Comparison of ENCODE assay signal across 10 mouse cellular contexts in genomic region chr6:4739522-4740355, GRCm38 (mm10). TPM values are rescaled to one million over a fixed set of nuclear protein-coding genes. Genes with fewer than 3 reads are reported as not detected.
DNase-seq lines count a peak whose midpoint lies in the region; ATAC-seq lines count a peak whose summit lies in the region.
"Had no signal": no experiment of that assay in that cellular context is flagged by ENCODE, and none has a peak within 500 bp of the region (broad histone marks: within the 10 kb centered on the region; RNA-seq: fewer than 3 reads in every experiment).

No protein-coding gene starts in this region.

- no peaks in the 10 kb centered on the region for H3K9me3 ChIP-seq in hindbrain, embryonic 11.5 days (ENCODE audit: control insufficient read depth, low read length)
- no peaks in the 10 kb centered on the region for H3K9me3 ChIP-seq in midbrain, embryonic 14.5 days (ENCODE audit: control insufficient read depth, low read length)

- H3K4me2 ChIP-seq in hindbrain, embryonic 11.5 days (replicated peaks; ENCODE audit: low read depth, low read length), result no peak overlapping the region; the same call in 1 of the 2 replicates
- H3K4me2 ChIP-seq in midbrain, embryonic 14.5 days (ENCODE audit: low read length), result peak overlapping the region; percentile 39

- 8% methylated on average over 13 of the region's 13 CpGs for WGBS in hindbrain, embryonic 11.5 days
- WGBS in midbrain, embryonic 14.5 days, result 4% methylated on average over 13 of the region's 13 CpGs

- no peaks in the 10 kb centered on the region for H3K36me3 ChIP-seq in hindbrain, embryonic 11.5 days (ENCODE audit: control insufficient read depth, insufficient read depth, low read length)
- H3K36me3 ChIP-seq in midbrain, embryonic 14.5 days (ENCODE audit: control insufficient read depth, insufficient read depth, low read length), result no peaks in the 10 kb centered on the region

- no peak overlapping the region for H3K4me3 ChIP-seq in hindbrain, embryonic 11.5 days (ENCODE audit: low read depth, low read length)
- H3K4me3 ChIP-seq in midbrain, embryonic 14.5 days (replicated peaks; ENCODE audit: low read depth, low read length), result no peak overlapping the region

- ATAC-seq in hindbrain, embryonic 11.5 days (ENCODE audit: low FRiP score), result no peak
- no peak for ATAC-seq in midbrain, embryonic 14.5 days (ENCODE audit: low FRiP score, low TSS enrichment)
- ATAC-seq in CD4-positive, CD25-positive, alpha-beta regulatory T cell, adult 4 months, result no peak
- ATAC-seq: liver, postnatal 0 days had no signal

- H3K27me3 ChIP-seq in hindbrain, embryonic 11.5 days (ENCODE audit: control insufficient read depth, insufficient read depth, low read length), result no peaks in the 10 kb centered on the region
- no peaks in the 10 kb centered on the region for H3K27me3 ChIP-seq in midbrain, embryonic 14.5 days (ENCODE audit: control insufficient read depth, insufficient read depth, low read length)

- H3K9ac ChIP-seq in hindbrain, embryonic 11.5 days (ENCODE audit: low read depth, low read length), result 0 out of 2 replicates have a peak overlapping the region, but pooled peaks have one; percentile 27
- no peak overlapping the region for H3K9ac ChIP-seq in midbrain, embryonic 14.5 days (replicated peaks; ENCODE audit: low read length)
- H3K9ac ChIP-seq: liver, postnatal 0 days had no signal

- H3K4me1 ChIP-seq in hindbrain, embryonic 11.5 days (replicated peaks; ENCODE audit: control insufficient read depth, insufficient read depth, low read length), result peaks cover 4% of the 10 kb centered on the region; the same call in 1 of the 2 replicates
- H3K4me1 ChIP-seq in midbrain, embryonic 14.5 days (ENCODE audit: control insufficient read depth, insufficient read depth, low read length), result peaks cover 38% of the 10 kb centered on the region

- H3K27ac ChIP-seq in hindbrain, embryonic 11.5 days (ENCODE audit: low read depth, low read length), result no peak overlapping the region
- H3K27ac ChIP-seq in midbrain, embryonic 14.5 days (replicated peaks; ENCODE audit: low read depth, low read length), result no peak overlapping the region
- H3K27ac ChIP-seq: stomach, postnatal 0 days had no signal

- DNase-seq in Muller cell, postnatal 12 days (ENCODE audit: inconsistent ontology term), result peak; percentile 60
- DNase-seq in embryo, embryonic 11 days, result peak; percentile 43
- no peak for DNase-seq in hindbrain, embryonic 11.5 days (ENCODE audit: low spot score)
- DNase-seq in midbrain, embryonic 14.5 days, result no peak
- DNase-seq in lung, postnatal 10 days, result no peak
- no peak for DNase-seq in thymus, postnatal 36 days
- DNase-seq: kidney, adult 8-10 months; liver, postnatal 0 days had no signal

RNA-seq across cellular contexts. Expression of gene Sgce, which starts 7.3 kb away (rescaled TPM):
- 67.7 and 74.4 TPM in 2 replicates for polyA plus RNA-seq in hindbrain, embryonic 11.5 days (2014; fragmentation: Nextera tagmentation; extraction: Ambion mirVana)
- polyA plus RNA-seq in midbrain, embryonic 14.5 days (2014; fragmentation: Nextera tagmentation; extraction: Ambion mirVana), result 47.3 and 51.0 TPM in 2 replicates
- under 1 TPM in 1 of 2 experiments, not detected in 1; 0.15 TPM for polyA plus RNA-seq in CD4-positive, CD25-positive, alpha-beta regulatory T cell, adult 4 months (2017; shearing (Covaris generic))

RNA-seq across cellular contexts. Expression of gene Peg10, which starts 7.4 kb away (rescaled TPM):
- 17.6 and 26.9 TPM in 2 replicates for polyA plus RNA-seq in hindbrain, embryonic 11.5 days (2014; fragmentation: Nextera tagmentation; extraction: Ambion mirVana)
- 9.0 and 13.8 TPM in 2 replicates for polyA plus RNA-seq in midbrain, embryonic 14.5 days (2014; fragmentation: Nextera tagmentation; extraction: Ambion mirVana)
- not detected for polyA plus RNA-seq in CD4-positive, CD25-positive, alpha-beta regulatory T cell, adult 4 months (2017; shearing (Covaris generic))

Comparison
In these comparisons a context has a peak if more than half of its experiments do, and no peak if none do; other contexts are left out.
1. DNase-seq: peak in Muller cell, postnatal 12 days (single experiment) and embryo, embryonic 11 days (single experiment); none in hindbrain, embryonic 11.5 days (single experiment), midbrain, embryonic 14.5 days (single experiment), lung, postnatal 10 days (single experiment) and thymus, postnatal 36 days (0 of 2).
2. RNA of gene Sgce, which starts 7.3 kb away (polyA plus RNA-seq): 67.7 to 74.4 TPM in hindbrain, embryonic 11.5 days and 47.3 to 51.0 TPM in midbrain, embryonic 14.5 days; 0.15 TPM in CD4-positive, CD25-positive, alpha-beta regulatory T cell, adult 4 months; every median in the first group is over 10 times any median in the second.